Mouse (Mus musculus) bone marrow, adult 2 months (tissue): ENCODE measurements around the gene Mrpl12. TPM values are rescaled to one million over a fixed set of nuclear protein-coding genes. Genes with fewer than 3 reads are reported as not detected.
A peak's percentile ranks its signal among the peaks of the same experiment; 100 is the strongest.

Source experiments
- H3K27ac ChIP-seq: fragments of 200-500 bp; 2 replicates; pipeline ENCODE4 v1.5.1; 2012; ENCODE audit warnings: low read depth, mild to moderate bottlenecking, control low read depth, inconsistent platforms, low read length; ENCODE audit not compliant: control insufficient read depth, poor library complexity, insufficient read depth
- H3K4me1 ChIP-seq: fragments of 200-500 bp; 2 replicates; pipeline ENCODE4 v1.6.1; 2011; ENCODE audit warnings: low read length; ENCODE audit not compliant: control insufficient read depth, insufficient read depth
- H3K4me3 ChIP-seq: fragments of 200-500 bp; replicated peaks from 2 replicates; pipeline ENCODE3; 2011; ENCODE audit warnings: mild to moderate bottlenecking, low read depth, low read length, control low read depth; ENCODE audit not compliant: control insufficient read depth
- CTCF ChIP-seq: fragments of 200-500 bp; IDR thresholded peaks from 2 replicates; pipeline ENCODE4 v1.5.1; 2011; ENCODE audit warnings: low read length, control low read depth; ENCODE audit not compliant: control insufficient read depth, insufficient read depth
- POLR2A ChIP-seq: fragments of 200-500 bp; IDR thresholded peaks from 2 replicates; pipeline ENCODE4 v1.6.1; 2011; ENCODE audit warnings: low read depth, mild to moderate bottlenecking, control low read depth, low read length, borderline replicate concordance; ENCODE audit not compliant: control insufficient read depth
- WGBS: fragments of 180-500 bp; shearing (Covaris S2); methylation state at CpG from one replicate; pipeline ENCODE4 v1.1.7; 2018; 5-methylcytosine and 5-hydroxymethylcytosine counted together
- polyA plus RNA-seq: library from polyadenylated mRNA; stranded (reverse); fragments of >200 nt; gene quantifications from 2 replicates; pipeline ENCODE4 v1.2.4, GENCODE M21; 2011; ENCODE audit warnings: low replicate concordance; ENCODE audit not compliant: missing spikeins, insufficient read depth, insufficient read length

Gene Mrpl12
- polyA plus RNA-seq, 1 experiment = 87.1 TPM

DNA sequence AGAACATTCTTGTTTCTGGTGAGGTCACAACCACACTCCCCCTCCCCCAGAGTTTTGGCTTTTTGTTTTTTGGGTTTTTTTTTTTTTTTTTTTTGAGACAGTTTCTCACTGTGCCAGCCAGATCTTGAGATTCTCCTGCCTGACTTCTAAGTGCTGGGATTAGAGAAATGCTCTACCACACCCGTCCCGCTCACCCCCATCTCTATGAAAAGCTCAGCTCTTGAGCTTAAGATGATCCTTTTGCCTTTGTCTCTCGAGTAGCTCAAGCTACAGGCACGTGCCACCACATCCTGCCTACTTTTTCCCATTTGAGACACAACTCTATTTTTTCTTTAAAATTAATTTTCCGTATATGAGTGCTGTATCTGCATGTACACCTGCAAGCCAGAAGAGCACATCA is 20.0 kb upstream of the Mrpl12 start:
- no peak overlapping the region for H3K27ac ChIP-seq
- no peak for TF ChIP-seq CTCF
- TF ChIP-seq POLR2A = no peak
- peaks cover 3% of the 10 kb centered on the region; the same call in 1 of the 2 replicates for H3K4me1 ChIP-seq
- H3K4me3 ChIP-seq = no peak overlapping the region
- whole genome bisulfite sequencing = 80% methylated on average over 5 of the region's 5 CpGs

- WGBS = 85% methylated on average over 4 of the region's 4 CpGs
- H3K4me3 ChIP-seq = no peak overlapping the region
- peaks cover 3% of the 10 kb centered on the region; the same call in 1 of the 2 replicates for H3K4me1 ChIP-seq
Observed at GRCm38 (mm10) chr11:120465521-120465920, 18.9 kb upstream of the Mrpl12 start.

GRCm38 (mm10) chr11:120467051-120467735 is 17.2 kb upstream of the Mrpl12 start, which contains the start of gene Arl16:
TSS of gene Arl16 (minus strand) at chr11:120467607.
- TF ChIP-seq CTCF (no peak), POLR2A (peak; percentile 67)
- under 1% methylated on average over 54 of the region's 54 CpGs for WGBS
- Histone ChIP-seq H3K27ac (peak within 1 kb of the TSS; percentile 74), H3K4me3 (peak within 1 kb of the TSS; percentile 94), H3K4me1 (peaks cover 3% of the 10 kb centered on the region; the same call in 1 of the 2 replicates)

More at GRCm38 (mm10) chr11:120465521-120465920, 18.9 kb upstream of the Mrpl12 start:
- no peak overlapping the region for H3K27ac ChIP-seq
- no peak for TF ChIP-seq CTCF
- no peak for TF ChIP-seq POLR2A

GRCm38 (mm10) chr11:120467736-120468092 is 16.7 kb upstream of the Mrpl12 start:
- no peak for TF ChIP-seq CTCF
- TF ChIP-seq POLR2A = no peak
- peak overlapping the region; percentile 94 for H3K4me3 ChIP-seq
- peak overlapping the region; percentile 74 for H3K27ac ChIP-seq
- WGBS = under 1% methylated on average over 33 of the region's 33 CpGs
- peaks cover 3% of the 10 kb centered on the region; the same call in 1 of the 2 replicates for H3K4me1 ChIP-seq

DNA sequence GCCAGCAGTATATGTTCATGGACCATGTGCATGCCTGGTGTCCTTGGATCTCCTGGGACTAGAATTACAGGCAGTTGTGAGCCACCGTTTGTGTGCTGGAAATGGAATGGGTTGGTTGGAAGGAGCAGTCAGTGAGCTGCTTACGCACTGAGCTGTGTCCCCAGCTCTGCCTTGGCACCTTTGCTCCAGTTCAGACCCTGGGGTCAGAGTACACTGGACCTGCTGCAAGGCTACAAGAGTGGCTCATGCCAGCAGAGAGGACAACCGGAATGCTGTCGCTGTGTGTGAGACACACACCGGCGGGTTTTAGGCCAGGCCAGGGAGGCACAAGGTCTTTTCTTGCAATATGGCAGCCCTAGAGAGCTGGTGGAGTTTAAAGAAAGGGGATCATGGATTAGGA is 12.4 kb upstream of the Mrpl12 start:
- Histone ChIP-seq H3K27ac (no peak overlapping the region), H3K4me1 (peaks cover 1% of the 10 kb centered on the region; the same call in 1 of the 2 replicates), H3K4me3 (no peak overlapping the region)
- WGBS = 96% methylated on average over 6 of the region's 6 CpGs
- no peak for TF ChIP-seq POLR2A
- no peak for TF ChIP-seq CTCF

GRCm38 (mm10) chr11:120483448-120483934 is 922 bp upstream of the Mrpl12 start:
- TF ChIP-seq POLR2A (no peak), CTCF (no peak)
- Histone ChIP-seq H3K4me1 (no peaks in the 10 kb centered on the region), H3K27ac (no peak overlapping the region), H3K4me3 (no peak overlapping the region)
- 85% methylated on average over 7 of the region's 7 CpGs for WGBS

- Histone ChIP-seq H3K4me3 (peak overlapping the region; percentile 72), H3K27ac (no peak overlapping the region), H3K4me1 (no peaks in the 10 kb centered on the region)
- TF ChIP-seq POLR2A = no peak
- 10% methylated on average over 10 of the region's 10 CpGs for WGBS
Observed at GRCm38 (mm10) chr11:120485251-120485650, 838 bp downstream of the Mrpl12 start.

DNA sequence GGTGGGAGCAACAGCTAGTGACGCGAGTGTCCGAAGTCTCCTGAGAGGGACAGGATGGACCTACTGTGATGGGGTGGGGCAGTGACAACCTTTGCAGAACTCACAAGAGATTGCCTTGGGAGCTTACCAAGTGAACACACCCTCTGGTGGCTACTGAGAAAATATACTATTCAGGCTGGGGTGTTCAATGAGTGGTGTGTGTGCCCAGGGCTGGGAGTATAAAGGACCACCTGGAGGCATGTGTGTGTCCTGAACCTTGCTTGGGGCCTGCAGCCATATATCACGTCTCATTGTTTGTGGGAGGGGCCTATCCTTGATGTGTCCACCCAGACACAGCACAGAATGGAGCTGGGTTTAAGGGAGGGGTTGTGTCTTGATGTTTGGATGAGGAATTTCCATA is 4.1 kb downstream of the Mrpl12 start:
- H3K4me3 ChIP-seq = no peak overlapping the region
- no peak overlapping the region for H3K27ac ChIP-seq
- H3K4me1 ChIP-seq = peaks cover 3% of the 10 kb centered on the region; the same call in 1 of the 2 replicates
- WGBS = 75% methylated on average over 4 of the region's 4 CpGs
- TF ChIP-seq POLR2A (no peak), CTCF (no peak)
